Mouse (Mus musculus) lung, embryonic 14.5 days (tissue): Measurements from ENCODE around the gene Lypd6b. TPM values are rescaled to one million over a fixed set of nuclear protein-coding genes. Genes with fewer than 3 reads are reported as not detected.

Experiments used
- ATAC-seq: fragments of 200-750 bp; cut with Nextera tagmentation; 2 replicates; pipeline ENCODE4 v1.8.0; 2017; ENCODE audit warnings: mild to moderate bottlenecking, moderate TSS enrichment, moderate library complexity; ENCODE audit not compliant: insufficient read depth
- DNase-seq: peaks from one replicate; pipeline ENCODE4 v3.0.0-alpha.2; 2015
- H3K27ac ChIP-seq: fragments of 300-500 bp; sonication (generic); 2 replicates; pipeline ENCODE4 v1.5.1; 2014; ENCODE audit warnings: low read depth, mild to moderate bottlenecking, moderate library complexity
- H3K27me3 ChIP-seq: fragments of 300-500 bp; sonication (generic); 2 replicates; pipeline ENCODE4 v1.6.1; 2014; ENCODE audit warnings: low read length, control low read depth; ENCODE audit not compliant: insufficient read depth
- H3K36me3 ChIP-seq: fragments of 300-500 bp; sonication (generic); 2 replicates; pipeline ENCODE4 v1.6.1; 2014; ENCODE audit warnings: control low read depth; ENCODE audit not compliant: insufficient read depth
- H3K4me1 ChIP-seq: fragments of 300-500 bp; sonication (generic); 2 replicates; pipeline ENCODE4 v1.6.1; 2014; ENCODE audit warnings: antibody characterized with exemption, control low read depth; ENCODE audit not compliant: insufficient read depth
- H3K4me2 ChIP-seq: fragments of 300-500 bp; sonication (generic); 2 replicates; pipeline ENCODE4 v1.6.1; 2014; ENCODE audit warnings: mild to moderate bottlenecking
- H3K4me3 ChIP-seq: fragments of 300-500 bp; sonication (generic); 2 replicates; pipeline ENCODE4 v1.5.1; 2014; ENCODE audit warnings: low read depth, low read length
- H3K9ac ChIP-seq: fragments of 300-500 bp; sonication (generic); 2 replicates; pipeline ENCODE4 v1.6.1; 2014
- H3K9me3 ChIP-seq: fragments of 300-500 bp; sonication (generic); 2 replicates; pipeline ENCODE4 v1.6.1; 2016; ENCODE audit warnings: low read depth, low read length, control low read depth
- CTCF ChIP-seq: IDR thresholded peaks from 2 replicates; pipeline ENCODE4 v1.5.1; 2016; ENCODE audit warnings: antibody characterized with exemption, low read depth
- WGBS: fragments of 180-500 bp; shearing (Covaris S2); extraction: QIAGEN DNeasy Blood & Tissue Kit; methylation state at CpG from one replicate; pipeline ENCODE4 v1.1.7; 2014; 5-methylcytosine and 5-hydroxymethylcytosine counted together
- polyA plus RNA-seq: library from polyadenylated mRNA; unstranded; fragments of >200 nt; fragmentation: Nextera tagmentation; extraction: Ambion mirVana; gene quantifications from 2 replicates; pipeline ENCODE4 v1.2.1, GENCODE M21; 2014

Lypd6b gene
- polyA plus RNA-seq, 1 experiment from 2014 or later = 1.2 TPM

DNA sequence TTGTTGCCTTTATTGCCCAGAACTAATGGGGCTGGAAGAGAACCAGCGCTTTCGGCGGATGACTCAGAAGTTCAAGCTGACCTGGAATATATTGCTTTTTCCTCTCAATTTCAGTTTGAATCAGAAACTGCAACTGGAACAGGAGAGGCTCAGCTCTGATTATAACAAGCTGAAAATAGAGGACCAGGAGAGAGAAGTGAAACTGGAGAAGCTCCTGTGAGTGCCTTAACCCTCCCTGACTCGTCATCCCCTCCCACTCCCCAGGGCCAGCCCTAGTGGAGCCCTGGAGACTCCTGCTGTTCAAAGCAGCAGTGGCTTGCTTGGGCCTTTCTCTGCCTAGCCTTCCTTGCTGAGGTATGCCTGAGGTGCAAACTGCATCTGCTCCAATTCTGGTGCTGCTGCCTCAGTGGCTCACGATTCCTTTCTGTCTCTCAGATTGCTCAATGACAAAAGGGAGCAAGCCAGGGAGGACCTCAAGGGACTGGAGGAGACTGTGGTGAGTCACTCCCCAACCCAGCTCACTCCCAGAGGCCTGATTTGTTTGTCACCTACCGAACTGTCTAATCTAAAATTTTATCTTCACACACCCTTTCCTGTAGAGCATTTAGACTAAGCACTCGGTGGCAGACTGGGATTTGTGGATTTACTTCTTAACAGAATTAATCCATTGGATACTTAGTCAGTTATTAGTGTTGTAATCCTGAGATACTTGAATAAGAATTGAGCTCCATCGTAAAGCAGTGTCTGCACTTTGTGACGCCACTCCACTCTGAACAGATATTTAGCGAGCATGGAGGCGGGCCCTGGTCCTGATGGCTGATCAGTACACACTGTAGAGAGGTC, 43.0 kb upstream of the Lypd6b start:
- Histone ChIP-seq H3K9me3 (no peaks in the 10 kb centered on the region), H3K27ac (no peak overlapping the region), H3K4me1 (0 out of 2 replicates have a peak, but pooled peaks cover under 1% of the 10 kb centered on the region), H3K36me3 (no peaks in the 10 kb centered on the region), H3K27me3 (no peaks in the 10 kb centered on the region), H3K9ac (no peak overlapping the region), H3K4me2 (no peak overlapping the region), H3K4me3 (no peak overlapping the region)
- DNase-seq = no peak
- 53% methylated on average over 11 of the region's 11 CpGs for WGBS
- no peak for TF ChIP-seq CTCF
- ATAC-seq = peak; percentile 23; the same call in 1 of the 2 replicates

- Histone ChIP-seq H3K4me2 (no peak overlapping the region), H3K9ac (no peak overlapping the region), H3K27me3 (no peaks in the 10 kb centered on the region), H3K4me3 (no peak overlapping the region), H3K36me3 (no peaks in the 10 kb centered on the region), H3K9me3 (no peaks in the 10 kb centered on the region), H3K27ac (no peak overlapping the region), H3K4me1 (no peaks in the 10 kb centered on the region)
- ATAC-seq (peak; percentile 11; the same call in 1 of the 2 replicates), DNase-seq (no peak)
- TF ChIP-seq CTCF = no peak
- WGBS = 53% methylated on average over 14 of the region's 14 CpGs
These were observed 42.2 kb upstream of the Lypd6b start for GRCm38 (mm10) chr2:49745094-49745781.

DNA sequence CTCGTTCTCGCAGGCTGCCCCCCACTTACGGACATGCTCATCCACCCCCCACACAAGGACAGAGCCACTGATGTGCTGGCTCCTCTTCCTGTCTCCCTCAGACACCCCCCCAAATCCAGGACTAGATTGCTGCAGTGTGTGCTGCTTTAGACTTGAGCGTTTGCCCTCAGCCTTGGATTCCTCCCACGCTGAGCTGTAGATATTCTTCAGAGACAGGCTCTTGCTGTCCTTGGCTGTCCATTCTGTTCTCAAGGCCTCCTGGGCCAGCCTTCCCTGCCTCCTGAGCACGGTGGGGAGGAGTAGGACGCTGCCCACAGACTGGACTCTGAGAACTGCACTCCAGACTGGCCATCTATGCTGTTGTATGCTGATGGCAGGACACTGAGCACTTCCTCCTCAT, 40.5 kb upstream of the Lypd6b start:
- Histone ChIP-seq H3K9me3 (no peaks in the 10 kb centered on the region), H3K4me1 (no peaks in the 10 kb centered on the region), H3K27me3 (no peaks in the 10 kb centered on the region), H3K4me2 (no peak overlapping the region), H3K36me3 (no peaks in the 10 kb centered on the region), H3K27ac (no peak overlapping the region), H3K9ac (no peak overlapping the region), H3K4me3 (no peak overlapping the region)
- 47% methylated on average over 7 of the region's 7 CpGs for WGBS
- TF ChIP-seq CTCF = no peak
- DNase-seq = no peak
- ATAC-seq = peak; percentile 25; the same call in 1 of the 2 replicates

DNA sequence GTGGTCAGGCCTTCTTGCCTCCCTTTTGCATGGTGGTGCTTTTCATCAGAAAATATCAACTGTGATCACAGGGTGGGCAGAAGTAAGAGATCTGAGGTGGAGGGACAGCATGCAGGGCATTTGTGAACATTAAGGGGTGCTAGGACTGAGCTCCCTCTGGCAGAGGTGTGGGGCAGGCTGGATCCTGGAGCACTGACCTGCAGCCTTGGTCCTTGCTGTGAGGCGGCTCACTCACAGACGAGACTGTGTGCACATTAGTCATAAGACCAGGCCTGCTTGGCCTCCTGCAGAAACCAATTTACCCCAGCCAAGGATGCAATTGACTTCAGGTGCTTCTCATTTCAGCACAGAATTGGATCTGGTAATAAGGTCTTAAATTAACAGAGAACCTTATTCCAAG, 39.8 kb upstream of the Lypd6b start:
- TF ChIP-seq CTCF = no peak
- no peak overlapping the region for H3K9ac ChIP-seq
- DNase-seq = no peak
- 82% methylated on average over 2 of the region's 2 CpGs for WGBS
- no peak for ATAC-seq
- no peaks in the 10 kb centered on the region for H3K4me1 ChIP-seq
- H3K27ac ChIP-seq = no peak overlapping the region
- H3K9me3 ChIP-seq = no peaks in the 10 kb centered on the region
- H3K27me3 ChIP-seq = no peaks in the 10 kb centered on the region
- no peaks in the 10 kb centered on the region for H3K36me3 ChIP-seq
- H3K4me3 ChIP-seq = no peak overlapping the region
- H3K4me2 ChIP-seq = no peak overlapping the region

- no peak overlapping the region for H3K4me2 ChIP-seq
- no peaks in the 10 kb centered on the region for H3K9me3 ChIP-seq
- H3K4me1 ChIP-seq = no peaks in the 10 kb centered on the region
- H3K27me3 ChIP-seq = no peaks in the 10 kb centered on the region
- no peak overlapping the region for H3K27ac ChIP-seq
- no peak for ATAC-seq
- no peaks in the 10 kb centered on the region for H3K36me3 ChIP-seq
- peak; percentile 43 for DNase-seq
- H3K4me3 ChIP-seq = no peak overlapping the region
- peak; percentile 52 for TF ChIP-seq CTCF
- WGBS = 69% methylated on average over 14 of the region's 14 CpGs
- H3K9ac ChIP-seq = no peak overlapping the region
These were observed 38.7 kb upstream of the Lypd6b start for GRCm38 (mm10) chr2:49748628-49749342.

DNA sequence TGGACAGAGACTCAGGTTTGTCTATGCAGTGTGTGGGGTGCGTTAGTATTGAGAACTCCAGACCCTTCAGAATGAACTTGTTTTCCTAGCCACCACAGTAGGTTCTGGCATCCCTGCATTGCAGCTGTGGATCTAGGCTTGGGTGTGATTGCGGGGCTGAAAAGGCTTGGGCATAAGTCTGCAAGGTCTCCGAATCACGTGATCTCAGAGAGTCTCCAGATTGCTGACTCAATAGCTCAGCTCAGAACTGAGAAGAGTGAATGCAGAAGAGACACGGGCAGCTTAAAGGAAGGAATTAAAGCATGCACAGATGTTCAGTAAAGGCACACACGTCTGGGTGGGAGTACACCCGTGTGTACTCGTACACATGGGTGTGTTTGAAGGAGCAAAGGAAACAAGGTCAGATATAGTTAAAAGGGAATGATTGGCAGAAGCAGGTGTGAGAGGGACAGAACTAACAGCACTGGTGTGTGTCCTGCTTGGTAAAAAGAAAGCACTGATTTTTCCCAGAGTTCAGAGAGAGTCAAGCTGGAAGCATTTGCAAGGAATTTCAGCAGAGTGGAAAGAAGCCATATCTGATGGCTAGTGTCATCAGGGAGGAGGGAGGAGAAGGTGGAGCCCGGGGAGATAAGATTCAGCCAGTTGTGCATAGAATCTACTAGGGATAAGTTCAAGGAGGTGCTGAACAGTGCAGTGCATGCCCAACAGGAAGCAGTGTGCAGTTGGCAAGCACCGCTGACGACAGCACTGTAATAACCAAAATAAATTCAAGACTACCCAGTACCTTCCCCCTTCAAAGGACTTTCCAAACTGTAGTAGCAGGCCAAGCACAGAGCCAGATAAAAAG, 37.5 kb upstream of the Lypd6b start:
- ATAC-seq = no peak
- H3K4me2 ChIP-seq = no peak overlapping the region
- WGBS = 58% methylated on average over 11 of the region's 11 CpGs

More for the DNA sequence above, 37.5 kb upstream of the Lypd6b start:
- DNase-seq = peak; percentile 17
- no peaks in the 10 kb centered on the region for H3K27me3 ChIP-seq
- no peak overlapping the region for H3K9ac ChIP-seq
- H3K4me1 ChIP-seq = no peaks in the 10 kb centered on the region
- H3K9me3 ChIP-seq = no peaks in the 10 kb centered on the region
- no peak for TF ChIP-seq CTCF
- H3K27ac ChIP-seq = no peak overlapping the region
- no peaks in the 10 kb centered on the region for H3K36me3 ChIP-seq
- no peak overlapping the region for H3K4me3 ChIP-seq
